ENCODE assay signal across 30 mouse cellular contexts in the genomic region with DNA sequence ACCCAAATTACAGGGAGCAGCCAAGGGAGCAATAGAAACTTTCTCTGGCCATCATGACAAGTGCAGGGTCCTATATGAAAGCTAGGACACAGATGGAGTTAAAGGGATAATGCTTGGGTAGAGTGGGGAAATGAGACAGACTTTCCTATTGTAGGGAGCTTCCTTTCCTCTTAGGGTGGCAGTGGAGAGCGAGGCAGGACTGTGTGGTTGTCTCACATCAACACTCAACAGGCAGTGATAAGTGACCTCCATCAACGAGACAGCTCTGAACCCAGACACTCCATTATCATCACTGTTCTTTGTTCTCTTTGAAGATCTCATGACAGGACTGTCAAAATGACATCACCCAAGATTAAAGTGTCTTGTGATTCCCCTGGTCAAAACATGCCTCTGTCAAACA. TPM values are rescaled to one million over a fixed set of nuclear protein-coding genes. Genes with fewer than 3 reads are reported as not detected.
DNase-seq lines count a peak whose midpoint lies in the region; ATAC-seq and TF ChIP-seq lines count a peak whose summit lies in the region.
"Had no signal": no experiment of that assay in that cellular context is flagged by ENCODE, and none has a peak within 500 bp of the region (broad histone marks: within the 10 kb centered on the region; RNA-seq: fewer than 3 reads in every experiment).

No protein-coding gene starts in this region.

- peaks cover 13% of the 10 kb centered on the region for H3K4me1 ChIP-seq in heart, embryonic 11.5 days (ENCODE audit: control insufficient read depth, insufficient read depth, low read length)
- H3K4me1 ChIP-seq in heart, embryonic 14.5 days (ENCODE audit: control insufficient read depth in 2 of 2, insufficient read depth in 2 of 2, low read length in 2 of 2): peaks cover 4 to 5% of the 10 kb centered on the region in 2 experiments; a peak in 3 of 4 replicates
- H3K4me1 ChIP-seq in heart, postnatal 0 days (ENCODE audit: control insufficient read depth, insufficient read depth): peaks cover 4% of the 10 kb centered on the region; the same call in 1 of the 2 replicates

- TF ChIP-seq EP300 in heart, postnatal 0 days (IDR thresholded peaks at IDR 0.05; ENCODE audit: low read depth): no peak

- H3K36me3 ChIP-seq in heart, embryonic 11.5 days (ENCODE audit: control insufficient read depth, insufficient read depth, low read length): no peaks in the 10 kb centered on the region
- H3K36me3 ChIP-seq in heart, embryonic 14.5 days (ENCODE audit: control insufficient read depth, insufficient read depth, low read length): no peaks in the 10 kb centered on the region
- H3K36me3 ChIP-seq in heart, postnatal 0 days (replicated peaks; ENCODE audit: control insufficient read depth, insufficient read depth, low read length): no peaks in the 10 kb centered on the region
- H3K36me3 ChIP-seq: forebrain, embryonic 10.5 days; hindbrain, embryonic 12.5 days; hindbrain, embryonic 15.5 days had no signal

- DNase-seq in heart, adult 8-10 months (ENCODE audit: low spot score): no peak
- no peak for DNase-seq in heart, postnatal 4 days
- DNase-seq in heart, postnatal 0 days (ENCODE audit: low spot score): no peak
- DNase-seq in heart, postnatal 10 days: no peak
- DNase-seq: adrenal gland, adult 2 months; adrenal gland, postnatal 14 days; cerebellum, adult 11 months; cerebellum, adult 2 months; cerebellum, adult 9-11 months; cerebellum, postnatal 25 days; embryo, embryonic 11 days; gastrocnemius, postnatal 10 days; gastrocnemius, postnatal 36 days; kidney, adult 2 months had no signal

- no peak overlapping the region for H3K4me3 ChIP-seq in heart, embryonic 11.5 days (ENCODE audit: low read depth, low read length)
- no peak overlapping the region for H3K4me3 ChIP-seq in heart, embryonic 14.5 days (ENCODE audit: control insufficient read depth in 1 of 2, insufficient read depth in 1 of 2, low read depth in 1 of 2, low read length in 2 of 2)
- H3K4me3 ChIP-seq in heart, postnatal 0 days (ENCODE audit: low read depth, low read length): no peak overlapping the region
- H3K4me3 ChIP-seq: forebrain, embryonic 10.5 days; forebrain, embryonic 13.5 days; hindbrain, embryonic 12.5 days; hindbrain, embryonic 15.5 days had no signal

- intact Hi-C loops in heart, postnatal 10 days (cut with DNase I): no loop called here

- no peak overlapping the region for H3K9ac ChIP-seq in heart, embryonic 11.5 days (ENCODE audit: low read depth, low read length)
- no peak overlapping the region for H3K9ac ChIP-seq in heart, embryonic 14.5 days (ENCODE audit: low read length)
- H3K9ac ChIP-seq in heart, postnatal 0 days (replicated peaks; ENCODE audit: low read depth, low read length): no peak overlapping the region
- H3K9ac ChIP-seq: forebrain, embryonic 13.5 days; hindbrain, embryonic 12.5 days; hindbrain, embryonic 15.5 days had no signal

- 9% methylated on average over 2 of the region's 2 CpGs for WGBS in heart, embryonic 11.5 days (ENCODE audit: insufficient replicate concordance)
- WGBS in heart, embryonic 14.5 days: 0% methylated on average over 2 of the region's 2 CpGs
- 10% methylated on average over 2 of the region's 2 CpGs for WGBS in heart, postnatal 0 days

- H3K27ac ChIP-seq in heart, embryonic 11.5 days (ENCODE audit: low read depth, low read length): no peak overlapping the region
- H3K27ac ChIP-seq in heart, embryonic 14.5 days (replicated peaks in 1 of 2; ENCODE audit: control insufficient read depth in 1 of 2, insufficient read depth in 1 of 2, low read depth in 2 of 2, low read length in 2 of 2): no peak overlapping the region
- no peak overlapping the region for H3K27ac ChIP-seq in heart, postnatal 0 days (ENCODE audit: low read depth)
- H3K27ac ChIP-seq: forebrain, embryonic 10.5 days; forebrain, embryonic 13.5 days; hindbrain, embryonic 12.5 days; hindbrain, embryonic 15.5 days had no signal

- peak; percentile 76; the same call in 1 of the 2 replicates for ATAC-seq in heart, embryonic 11.5 days (replicated peaks; ENCODE audit: insufficient number of reproducible peaks, low FRiP score, low TSS enrichment)
- peak; percentile 64; the same call in 1 of the 2 replicates for ATAC-seq in heart, embryonic 14.5 days (ENCODE audit: insufficient number of reproducible peaks, insufficient read depth, low FRiP score, low read depth)
- ATAC-seq in heart, postnatal 0 days (ENCODE audit: insufficient read depth, low read depth): peak; percentile 69
- ATAC-seq: CD4-positive, CD25-positive, alpha-beta regulatory T cell, adult 4 months; forebrain, embryonic 13.5 days; forebrain, embryonic 16.5 days; intestine, postnatal 0 days had no signal

- H3K4me2 ChIP-seq in heart, embryonic 11.5 days: peak overlapping the region; percentile 45; the same call in 1 of the 2 replicates
- H3K4me2 ChIP-seq in heart, embryonic 14.5 days (ENCODE audit: low read length): no peak overlapping the region
- H3K4me2 ChIP-seq in heart, postnatal 0 days (ENCODE audit: low read depth, low read length): no peak overlapping the region
- H3K4me2 ChIP-seq: forebrain, embryonic 13.5 days; hindbrain, embryonic 12.5 days; hindbrain, embryonic 15.5 days had no signal

- H3K9me3 ChIP-seq in heart, embryonic 11.5 days (replicated peaks; ENCODE audit: control insufficient read depth, low read length): no peaks in the 10 kb centered on the region
- H3K9me3 ChIP-seq in heart, embryonic 14.5 days (ENCODE audit: control insufficient read depth, low read length): no peaks in the 10 kb centered on the region
- no peaks in the 10 kb centered on the region for H3K9me3 ChIP-seq in heart, postnatal 0 days (replicated peaks; ENCODE audit: control insufficient read depth, low read length)
- H3K9me3 ChIP-seq: forebrain, embryonic 10.5 days; forebrain, embryonic 13.5 days; hindbrain, embryonic 12.5 days; hindbrain, embryonic 15.5 days had no signal

- no peaks in the 10 kb centered on the region for H3K27me3 ChIP-seq in heart, embryonic 11.5 days (ENCODE audit: control insufficient read depth, insufficient read depth, low read length)
- H3K27me3 ChIP-seq in heart, embryonic 14.5 days (ENCODE audit: control insufficient read depth, insufficient read depth, low read length): 0 out of 2 replicates have a peak, but pooled peaks cover 4% of the 10 kb centered on the region
- no peaks in the 10 kb centered on the region for H3K27me3 ChIP-seq in heart, postnatal 0 days (ENCODE audit: control insufficient read depth, insufficient read depth, low read length)
- H3K27me3 ChIP-seq: forebrain, embryonic 13.5 days; hindbrain, embryonic 12.5 days; hindbrain, embryonic 15.5 days had no signal

- TF ChIP-seq CTCF in heart, postnatal 0 days (IDR thresholded peaks at IDR 0.05; ENCODE audit: low read depth): no peak

RNA-seq across cellular contexts. Expression of a gene that starts 2.3 kb away (rescaled TPM):
- 15.6 and 18.9 TPM in 2 replicates for polyA plus RNA-seq in heart, embryonic 11.5 days (2014; fragmentation: Nextera tagmentation; extraction: Ambion mirVana)
- under 1 TPM in 1 of 4 experiments, not detected in 3; 0.14 TPM for total RNA-seq in heart, adult 8-10 months (2022)
- 3.1 and 5.6 TPM in 2 replicates for polyA plus RNA-seq in heart, embryonic 14.5 days (2014; fragmentation: Nextera tagmentation; extraction: Ambion mirVana)
- under 1 TPM in 1 of 2 experiments, not detected in 1; 0.25 TPM for total RNA-seq in heart, postnatal 4 days (2021)
- 0.50 TPM in 1 of 2 replicates, not detected in the other for total RNA-seq in heart, postnatal 0 days (2014; rRNA removed; ENCODE audit: low replicate concordance)
- polyA plus RNA-seq in heart, postnatal 0 days (2015; fragmentation: Nextera tagmentation; extraction: Ambion mirVana): 0.92 and 1.2 TPM in 2 replicates
- not detected for total RNA-seq in heart, postnatal 10 days (2021)
- total RNA-seq: common myeloid progenitor, adult 5-6 weeks; gastrocnemius, adult 18-20 months; gastrocnemius, postnatal 10 days; gastrocnemius, postnatal 36 days; granulocyte monocyte progenitor cell, adult 5-6 weeks; hematopoietic stem cell, adult 5-6 weeks; MEL had no signal
- polyA plus RNA-seq: C2C12; CD4-positive, CD25-positive, alpha-beta regulatory T cell, adult 4 months; kidney, adult 2 months; kidney, embryonic 14.5 days had no signal
